31 mouse cellular contexts compared by ENCODE assay signal in the genomic region with DNA sequence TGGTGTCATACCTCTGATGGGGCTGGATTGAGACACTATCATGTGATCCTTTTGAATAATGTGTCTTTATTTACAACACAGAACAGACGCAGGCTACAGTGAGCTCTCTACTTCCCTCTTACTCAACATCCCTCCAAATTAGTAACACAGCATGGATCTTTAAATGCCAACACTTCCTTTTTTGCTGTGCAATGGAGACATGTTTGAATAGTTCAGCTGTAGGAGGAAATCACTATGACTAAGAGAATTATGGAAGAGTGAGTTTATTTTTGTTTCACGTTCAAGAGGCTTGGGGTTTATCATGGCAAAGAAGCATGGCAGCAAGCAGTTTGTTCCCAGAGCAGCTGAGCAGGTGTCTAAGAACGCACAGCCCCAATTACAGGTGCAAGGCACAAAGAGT.
"Had no signal": no experiment of that assay in that cellular context is flagged by ENCODE, and none has a peak within 500 bp of the region (broad histone marks: within the 10 kb centered on the region; RNA-seq: fewer than 3 reads in every experiment).

No protein-coding gene starts in this region.

- H3K27ac ChIP-seq: limb, embryonic 12.5 days; limb, embryonic 13.5 days; limb, embryonic 15.5 days; liver, embryonic 12.5 days; liver, embryonic 13.5 days; liver, embryonic 14.5 days; liver, embryonic 15.5 days; lung, embryonic 15.5 days; macrophage; midbrain, embryonic 10.5 days; midbrain, embryonic 12.5 days; midbrain, embryonic 13.5 days; midbrain, embryonic 15.5 days; neural tube, embryonic 12.5 days had no signal

- DNase-seq: left cerebral cortex, postnatal 4 days; liver; liver, embryonic 13.5 days; liver, postnatal 0 days; lung, adult 18-20 months; lung, adult 2 months; lung, embryonic 14.5 days; lung, postnatal 10 days; lung, postnatal 14 days; lung, postnatal 36 days; lung, postnatal 4 days; midbrain, embryonic 14.5 days had no signal

- H3K4me2 ChIP-seq: limb, embryonic 12.5 days; limb, embryonic 13.5 days; limb, embryonic 15.5 days; liver, embryonic 11.5 days; liver, embryonic 12.5 days; liver, embryonic 13.5 days; liver, embryonic 15.5 days; lung, embryonic 14.5 days; lung, embryonic 15.5 days; midbrain, embryonic 11.5 days; midbrain, embryonic 12.5 days; midbrain, embryonic 13.5 days; midbrain, embryonic 15.5 days; neural tube, embryonic 12.5 days had no signal

- H3K9ac ChIP-seq: limb, embryonic 12.5 days; limb, embryonic 13.5 days; limb, embryonic 15.5 days; liver, embryonic 12.5 days; liver, embryonic 13.5 days; liver, embryonic 14.5 days; liver, embryonic 15.5 days; liver, postnatal 0 days; lung, embryonic 14.5 days; lung, embryonic 15.5 days; midbrain, embryonic 12.5 days; midbrain, embryonic 13.5 days; midbrain, embryonic 15.5 days; neural tube, embryonic 12.5 days had no signal

- H3K9me3 ChIP-seq: limb, embryonic 12.5 days; limb, embryonic 13.5 days; limb, embryonic 15.5 days; liver, embryonic 12.5 days; liver, embryonic 13.5 days; liver, embryonic 15.5 days; lung, embryonic 15.5 days; megakaryocyte, embryonic 14.5 days; midbrain, embryonic 10.5 days; midbrain, embryonic 12.5 days; midbrain, embryonic 13.5 days; midbrain, embryonic 15.5 days; neural tube, embryonic 12.5 days had no signal

- H3K4me1 ChIP-seq: limb, embryonic 12.5 days; limb, embryonic 13.5 days; limb, embryonic 15.5 days; liver, embryonic 12.5 days; liver, embryonic 13.5 days; liver, embryonic 15.5 days; lung, embryonic 15.5 days; megakaryocyte, embryonic 14.5 days; midbrain, embryonic 10.5 days; midbrain, embryonic 12.5 days; midbrain, embryonic 13.5 days; midbrain, embryonic 15.5 days; neural tube, embryonic 12.5 days had no signal

- H3K4me3 ChIP-seq: limb, embryonic 12.5 days; limb, embryonic 13.5 days; limb, embryonic 15.5 days; liver, embryonic 12.5 days; liver, embryonic 13.5 days; liver, embryonic 15.5 days; lung, embryonic 15.5 days; megakaryocyte, embryonic 14.5 days; midbrain, embryonic 10.5 days; midbrain, embryonic 12.5 days; midbrain, embryonic 13.5 days; midbrain, embryonic 15.5 days; myocyte; neural tube, embryonic 12.5 days had no signal

- H3K36me3 ChIP-seq: limb, embryonic 12.5 days; limb, embryonic 13.5 days; limb, embryonic 15.5 days; liver, embryonic 12.5 days; liver, embryonic 13.5 days; liver, embryonic 15.5 days; lung, embryonic 15.5 days; midbrain, embryonic 10.5 days; midbrain, embryonic 12.5 days; midbrain, embryonic 13.5 days; midbrain, embryonic 15.5 days; neural tube, embryonic 12.5 days had no signal

- H3K27me3 ChIP-seq: limb, embryonic 12.5 days; limb, embryonic 13.5 days; limb, embryonic 15.5 days; liver, embryonic 12.5 days; liver, embryonic 13.5 days; liver, embryonic 15.5 days; lung, embryonic 15.5 days; megakaryocyte, embryonic 14.5 days; midbrain, embryonic 12.5 days; midbrain, embryonic 13.5 days; midbrain, embryonic 15.5 days; neural tube, embryonic 12.5 days had no signal

- ATAC-seq: liver, embryonic 12.5 days; liver, postnatal 0 days; lung, postnatal 0 days; midbrain, embryonic 13.5 days; midbrain, embryonic 15.5 days; midbrain, embryonic 16.5 days had no signal
